Mouse (Mus musculus) embryonic fibroblast, embryonic 13.5 days (primary cell): ENCODE results near the gene Ppm1b. TPM values are rescaled to one million over a fixed set of nuclear protein-coding genes. Genes with fewer than 3 reads are reported as not detected.
A peak's percentile ranks its signal among the peaks of the same experiment; 100 is the strongest.

Experiments
- H3K27ac ChIP-seq: 2 replicates; pipeline ENCODE4 v1.5.1; 2012; ENCODE audit warnings: low read length, control low read depth, inconsistent platforms; ENCODE audit not compliant: insufficient read depth
- H3K4me1 ChIP-seq: 2 replicates; pipeline ENCODE4 v1.6.1; 2011; ENCODE audit warnings: low read length; ENCODE audit not compliant: control insufficient read depth, insufficient read depth
- H3K4me3 ChIP-seq: 2 replicates; pipeline ENCODE4 v1.5.1; 2011; ENCODE audit warnings: mild to moderate bottlenecking, control low read depth, low read length; ENCODE audit not compliant: insufficient read depth
- CTCF ChIP-seq: IDR thresholded peaks from 2 replicates; pipeline ENCODE4 v1.5.1; 2011; ENCODE audit warnings: mild to moderate bottlenecking, control low read depth, low read length, moderate library complexity, borderline replicate concordance; ENCODE audit not compliant: insufficient read depth
- POLR2A ChIP-seq: IDR thresholded peaks from 2 replicates; pipeline ENCODE4 v1.6.1; 2011; ENCODE audit warnings: low read depth, mild to moderate bottlenecking, control low read depth, low read length, moderate library complexity
- polyA plus RNA-seq: library from polyadenylated mRNA; stranded (reverse); fragments of >200 nt; gene quantifications from 2 replicates; pipeline ENCODE4 v1.2.4, GENCODE M21; 2011; ENCODE audit warnings: low read depth; ENCODE audit not compliant: missing spikeins, insufficient read length

The Ppm1b gene
- polyA plus RNA-seq, 1 experiment, result 56.9 TPM

DNA sequence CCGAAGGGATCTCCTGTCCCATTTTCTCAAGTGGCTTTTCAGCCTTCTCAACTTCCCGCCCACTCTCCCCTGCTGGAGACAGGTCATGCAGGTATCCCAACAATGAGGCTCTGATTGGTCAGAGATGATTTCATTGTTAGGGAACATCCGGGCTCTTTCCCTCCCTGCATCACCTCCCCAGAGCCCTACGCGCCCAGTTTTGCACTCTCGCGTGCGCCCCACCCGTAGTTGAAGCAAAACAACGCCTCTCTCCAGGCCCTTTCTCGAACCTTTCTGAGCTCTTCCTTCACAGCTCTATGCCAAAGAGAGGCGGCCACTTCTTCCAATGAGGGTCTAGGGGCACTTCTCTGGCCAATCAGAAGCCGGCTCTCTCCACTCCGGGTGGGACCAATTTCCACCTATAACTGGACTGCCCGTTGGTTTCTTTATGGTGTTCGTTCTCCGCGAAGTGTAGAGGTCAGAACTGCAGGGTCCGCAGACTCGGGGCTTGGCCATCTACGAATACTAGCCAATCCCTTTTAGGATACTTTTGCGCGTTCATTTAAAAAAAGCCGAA is 468 bp downstream of the Ppm1b start:
- Histone ChIP-seq H3K4me3 (peak overlapping the region; percentile 38), H3K27ac (peak overlapping the region; percentile 19), H3K4me1 (peaks cover 2% of the 10 kb centered on the region; the same call in 1 of the 2 replicates)
- TF ChIP-seq POLR2A, result peak; percentile 69
- TF ChIP-seq CTCF, result no peak

- TF ChIP-seq POLR2A, result peak; percentile 93
- TF ChIP-seq CTCF, result no peak
- H3K4me1 ChIP-seq, result peaks cover 2% of the 10 kb centered on the region; the same call in 1 of the 2 replicates
These were observed 1.1 kb downstream of the Ppm1b start for GRCm38 (mm10) chr17:84957487-84958259.

GRCm38 (mm10) chr17:84958411-84958911 is 1.9 kb downstream of the Ppm1b start:
- Histone ChIP-seq H3K4me1 (peaks cover 2% of the 10 kb centered on the region; the same call in 1 of the 2 replicates), H3K4me3 (peak overlapping the region; percentile 98), H3K27ac (peak overlapping the region; percentile 63; the same call in 1 of the 2 replicates)
- TF ChIP-seq POLR2A (no peak), CTCF (no peak)

More at GRCm38 (mm10) chr17:84957487-84958259, 1.1 kb downstream of the Ppm1b start:
- Histone ChIP-seq H3K27ac (peak overlapping the region; percentile 63), H3K4me3 (peak overlapping the region; percentile 98)

DNA sequence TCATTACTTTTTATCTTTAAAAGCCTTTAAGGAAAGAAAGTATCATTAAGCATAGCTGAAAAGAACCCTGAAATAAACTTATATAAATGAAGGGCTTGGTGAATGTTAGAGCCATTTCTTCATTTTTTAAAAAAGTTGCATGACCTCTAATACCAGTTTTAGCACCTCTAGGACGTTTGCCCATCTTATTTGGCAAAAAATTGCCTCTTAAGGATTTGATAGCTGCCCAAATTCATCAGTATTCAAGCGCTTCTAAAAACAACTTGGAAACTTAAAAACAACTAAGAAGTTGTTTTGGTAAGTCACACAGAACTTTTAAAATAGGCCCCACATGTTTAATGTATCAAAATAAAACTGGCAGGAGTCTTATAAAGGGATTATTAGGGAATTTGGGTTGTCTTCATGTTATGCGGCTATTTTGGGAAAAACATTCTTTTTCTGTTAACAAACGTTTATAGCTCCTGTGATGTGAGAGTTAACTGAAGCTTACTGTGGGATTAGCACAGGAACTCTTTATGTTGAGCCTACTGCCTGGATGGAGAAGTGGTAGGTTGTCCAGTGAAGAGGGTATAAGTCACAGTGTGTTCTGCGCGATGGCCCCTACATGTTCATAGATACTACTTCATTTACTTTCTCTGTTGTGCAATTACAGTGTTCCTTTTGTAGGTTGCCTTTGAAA is 2.6 kb downstream of the Ppm1b start:
- peak overlapping the region; percentile 98 for H3K4me3 ChIP-seq
- no peak overlapping the region for H3K27ac ChIP-seq
- peaks cover 2% of the 10 kb centered on the region; the same call in 1 of the 2 replicates for H3K4me1 ChIP-seq
- TF ChIP-seq CTCF (no peak), POLR2A (no peak)

DNA sequence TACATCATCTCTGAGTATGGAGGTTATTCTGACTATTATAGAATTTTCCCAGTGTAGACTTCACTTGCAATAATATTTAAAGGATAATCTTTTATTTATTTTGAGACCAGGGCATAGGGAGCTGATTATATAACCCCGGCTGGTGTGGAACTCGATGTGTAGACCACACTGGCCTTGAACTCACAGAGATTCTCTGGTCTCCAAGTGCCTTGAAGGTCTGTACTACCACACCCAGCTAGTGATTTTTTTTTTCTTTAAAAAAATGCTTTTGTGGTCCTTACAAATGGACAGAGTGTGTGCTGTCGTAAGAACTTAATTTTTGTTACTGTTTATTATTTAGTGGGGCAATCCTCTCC is 3.1 kb downstream of the Ppm1b start:
- Histone ChIP-seq H3K4me3 (peak overlapping the region; percentile 98), H3K4me1 (peaks cover 2% of the 10 kb centered on the region; the same call in 1 of the 2 replicates), H3K27ac (no peak overlapping the region)
- TF ChIP-seq POLR2A (no peak), CTCF (no peak)

DNA sequence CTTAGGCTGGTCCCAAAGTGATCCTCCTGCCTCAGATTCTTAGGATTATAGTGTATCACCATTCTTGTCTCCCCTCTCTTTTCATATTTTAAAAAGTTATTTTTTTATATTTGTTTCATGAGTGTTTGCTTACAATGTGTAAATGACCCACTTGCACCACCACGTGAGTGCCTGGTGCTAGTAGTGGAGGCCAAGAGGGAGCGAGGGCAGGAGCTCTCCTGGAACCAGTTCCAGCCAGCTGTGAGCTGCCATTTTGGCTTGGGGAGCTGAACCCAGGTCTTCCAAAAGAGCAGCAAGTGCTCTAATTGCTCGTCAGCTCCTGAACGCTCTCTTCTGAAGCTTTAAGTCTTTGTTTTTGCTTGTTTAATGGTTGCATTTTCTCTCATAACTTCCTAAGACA is 3.6 kb downstream of the Ppm1b start:
- TF ChIP-seq POLR2A (no peak), CTCF (no peak)
- H3K4me3 ChIP-seq, result peak overlapping the region; percentile 98; the same call in 1 of the 2 replicates

DNA sequence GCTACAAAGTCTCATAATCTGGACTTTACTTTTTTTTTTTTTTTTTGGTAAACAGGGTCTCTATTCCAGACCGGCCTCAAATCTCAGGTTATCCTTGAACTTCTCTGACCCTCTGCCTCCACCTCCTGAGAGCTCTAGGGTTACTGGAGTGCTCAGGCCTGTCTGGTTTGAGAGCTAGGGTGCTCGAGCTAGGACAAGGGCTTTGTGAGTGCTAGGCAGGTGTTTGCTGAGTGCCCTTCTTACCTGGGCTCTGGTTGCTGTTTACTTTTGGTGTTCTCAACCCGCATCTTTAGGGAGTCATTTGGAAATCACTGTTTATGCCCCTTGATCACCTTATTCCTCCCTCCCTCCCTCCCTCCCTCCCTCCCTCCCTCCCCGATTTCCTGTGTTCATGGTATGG is 5.5 kb downstream of the Ppm1b start:
- TF ChIP-seq CTCF (no peak), POLR2A (no peak)
- Histone ChIP-seq H3K27ac (no peak overlapping the region), H3K4me1 (peaks cover 2% of the 10 kb centered on the region; the same call in 1 of the 2 replicates), H3K4me3 (no peak overlapping the region)

More for the DNA sequence above, 3.6 kb downstream of the Ppm1b start:
- Histone ChIP-seq H3K27ac (no peak overlapping the region), H3K4me1 (peaks cover 2% of the 10 kb centered on the region; the same call in 1 of the 2 replicates)

GRCm38 (mm10) chr17:84963651-84964050 is 7.1 kb downstream of the Ppm1b start:
- no peak for TF ChIP-seq CTCF
- TF ChIP-seq POLR2A, result no peak
- no peak overlapping the region for H3K27ac ChIP-seq
- H3K4me3 ChIP-seq, result no peak overlapping the region
- peaks cover 2% of the 10 kb centered on the region; the same call in 1 of the 2 replicates for H3K4me1 ChIP-seq

GRCm38 (mm10) chr17:84966231-84966630 is 9.7 kb downstream of the Ppm1b start:
- H3K4me3 ChIP-seq, result no peak overlapping the region
- TF ChIP-seq CTCF (no peak), POLR2A (no peak)
- no peaks in the 10 kb centered on the region for H3K4me1 ChIP-seq
- H3K27ac ChIP-seq, result no peak overlapping the region

GRCm38 (mm10) chr17:84967045-84967444 is 10.5 kb downstream of the Ppm1b start:
- H3K27ac ChIP-seq, result no peak overlapping the region
- H3K4me3 ChIP-seq, result no peak overlapping the region
- TF ChIP-seq CTCF, result no peak
- no peak for TF ChIP-seq POLR2A
- H3K4me1 ChIP-seq, result no peaks in the 10 kb centered on the region
